Mouse (Mus musculus) midbrain, embryonic 13.5 days (tissue): Measurements from ENCODE around the gene Rsf1. TPM values are rescaled to one million over a fixed set of nuclear protein-coding genes. Genes with fewer than 3 reads are reported as not detected.

ENCODE experiments used
- ATAC-seq: fragments of 200-750 bp; cut with Nextera tagmentation; 2 replicates; pipeline ENCODE4 v1.8.0; 2017; ENCODE audit warnings: mild to moderate bottlenecking, moderate TSS enrichment, moderate library complexity
- H3K27ac ChIP-seq: fragments of 300-500 bp; sonication (generic); 2 replicates; pipeline ENCODE4 v1.5.1; 2015; ENCODE audit warnings: inconsistent platforms, mild to moderate bottlenecking, moderate library complexity
- H3K27me3 ChIP-seq: fragments of 300-500 bp; sonication (generic); 2 replicates; pipeline ENCODE4 v1.6.1; 2015; ENCODE audit warnings: mild to moderate bottlenecking, inconsistent platforms
- H3K36me3 ChIP-seq: fragments of 300-500 bp; sonication (generic); 2 replicates; pipeline ENCODE4 v1.6.1; 2015; ENCODE audit warnings: mild to moderate bottlenecking, inconsistent platforms
- H3K4me1 ChIP-seq: fragments of 300-500 bp; sonication (generic); replicated peaks from 2 replicates; pipeline ENCODE4 v1.6.1; 2015; ENCODE audit warnings: inconsistent platforms
- H3K4me2 ChIP-seq: fragments of 300-500 bp; sonication (generic); replicated peaks from 2 replicates; pipeline ENCODE4 v1.6.1; 2015; ENCODE audit warnings: moderate library complexity, mild to moderate bottlenecking, inconsistent platforms
- H3K4me3 ChIP-seq: fragments of 300-500 bp; sonication (generic); replicated peaks from 2 replicates; pipeline ENCODE4 v1.5.1; 2015; ENCODE audit warnings: mild to moderate bottlenecking, inconsistent platforms
- H3K9ac ChIP-seq: fragments of 300-500 bp; sonication (generic); replicated peaks from 2 replicates; pipeline ENCODE4 v1.6.1; 2015; ENCODE audit warnings: mild to moderate bottlenecking, inconsistent platforms
- H3K9me3 ChIP-seq: fragments of 300-500 bp; sonication (generic); 2 replicates; pipeline ENCODE4 v1.6.1; 2016; ENCODE audit warnings: mild to moderate bottlenecking, inconsistent platforms
- WGBS: fragments of 180-500 bp; shearing (Covaris S2); methylation state at CpG from one replicate; pipeline ENCODE4 v1.1.7; 2015; 5-methylcytosine and 5-hydroxymethylcytosine counted together
- polyA plus RNA-seq: library from polyadenylated mRNA; unstranded; fragments of >200 nt; fragmentation: Nextera tagmentation; extraction: Ambion mirVana; gene quantifications from 2 replicates; pipeline ENCODE4 v1.2.1, GENCODE M21; 2015

The Rsf1 gene
- polyA plus RNA-seq, 1 experiment from 2014 or later, result 35.6 TPM

DNA sequence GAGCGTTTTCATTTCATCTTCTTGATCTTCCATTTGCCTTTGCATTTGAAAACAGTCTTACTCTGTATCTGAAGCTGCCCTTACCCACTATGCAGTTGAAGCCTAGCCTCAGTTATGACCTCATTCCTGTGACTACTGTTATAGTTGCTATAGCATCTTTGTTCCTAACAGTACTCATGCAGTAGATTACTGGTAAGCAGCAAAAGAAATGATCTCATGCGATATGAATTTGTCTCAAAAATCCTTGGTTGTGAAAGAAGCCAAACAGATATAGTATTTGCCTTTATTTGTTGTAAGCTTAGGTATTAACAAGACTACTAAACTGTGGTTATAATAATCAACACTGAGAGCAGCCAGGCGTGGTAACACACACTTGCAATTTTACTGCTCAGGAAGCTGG is 65.4 kb downstream of the Rsf1 start:
- no peaks in the 10 kb centered on the region for H3K36me3 ChIP-seq
- no peak for ATAC-seq
- no peaks in the 10 kb centered on the region for H3K27me3 ChIP-seq
- no peaks in the 10 kb centered on the region for H3K9me3 ChIP-seq
- no peak overlapping the region for H3K9ac ChIP-seq
- H3K4me2 ChIP-seq, result no peak overlapping the region
- H3K4me3 ChIP-seq, result no peak overlapping the region
- 91% methylated on average over 3 of the region's 3 CpGs for WGBS
- H3K4me1 ChIP-seq, result 0 out of 2 replicates have a peak, but pooled peaks cover 11% of the 10 kb centered on the region
- no peak overlapping the region for H3K27ac ChIP-seq

DNA sequence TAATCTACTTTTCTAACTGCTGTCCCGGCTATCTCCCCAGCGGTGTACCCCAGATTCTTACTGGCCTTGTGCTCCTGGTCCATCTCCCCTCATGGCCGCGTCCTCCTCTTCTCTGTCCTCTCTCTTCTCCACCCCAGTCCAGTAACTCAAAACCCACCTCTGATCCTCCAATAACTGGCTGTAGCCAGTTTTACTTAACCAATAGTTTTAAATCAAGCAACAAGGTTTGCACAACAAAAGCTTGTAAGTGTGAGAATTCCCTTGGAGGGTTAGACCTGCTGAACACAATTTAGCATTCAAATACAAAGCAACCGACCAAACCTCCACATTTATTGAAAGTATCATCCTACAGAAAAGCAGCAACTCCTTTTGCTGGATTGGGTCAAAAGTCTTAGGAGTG is 68.0 kb downstream of the Rsf1 start:
- Histone ChIP-seq H3K4me3 (no peak overlapping the region), H3K4me2 (no peak overlapping the region), H3K27me3 (no peaks in the 10 kb centered on the region), H3K27ac (no peak overlapping the region), H3K9me3 (no peaks in the 10 kb centered on the region), H3K4me1 (no peaks in the 10 kb centered on the region), H3K9ac (no peak overlapping the region), H3K36me3 (no peaks in the 10 kb centered on the region)
- 88% methylated on average over 5 of the region's 5 CpGs for WGBS
- ATAC-seq, result no peak

DNA sequence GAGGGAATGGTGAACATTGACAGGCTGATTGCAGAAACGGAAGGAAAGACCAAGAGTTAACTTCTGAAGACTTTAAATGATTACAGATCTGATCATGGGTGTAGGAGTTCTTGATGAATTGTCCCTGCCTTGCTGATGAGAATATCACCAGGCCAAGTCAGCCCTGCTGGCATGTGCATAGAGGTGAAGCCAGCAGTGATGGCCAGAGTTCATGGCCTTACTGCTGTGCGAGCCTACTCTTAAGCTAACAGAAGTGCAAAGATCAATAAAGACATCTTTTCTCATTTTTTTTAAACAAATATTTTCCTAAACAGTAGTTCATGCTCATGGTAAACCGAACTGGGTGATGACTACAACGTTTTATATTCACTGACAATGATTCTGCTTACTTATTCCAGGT is 71.0 kb downstream of the Rsf1 start:
- H3K4me3 ChIP-seq, result no peak overlapping the region
- H3K27me3 ChIP-seq, result no peaks in the 10 kb centered on the region
- H3K9ac ChIP-seq, result no peak overlapping the region
- H3K4me1 ChIP-seq, result no peaks in the 10 kb centered on the region
- no peak for ATAC-seq
- no peak overlapping the region for H3K4me2 ChIP-seq
- H3K36me3 ChIP-seq, result peaks cover 13% of the 10 kb centered on the region
- H3K27ac ChIP-seq, result no peak overlapping the region
- no peaks in the 10 kb centered on the region for H3K9me3 ChIP-seq
- 90% methylated on average over 4 of the region's 4 CpGs for WGBS

- no peaks in the 10 kb centered on the region for H3K27me3 ChIP-seq
- H3K27ac ChIP-seq, result no peak overlapping the region
- peaks cover 28% of the 10 kb centered on the region for H3K36me3 ChIP-seq
- no peaks in the 10 kb centered on the region for H3K4me1 ChIP-seq
- no peak overlapping the region for H3K9ac ChIP-seq
- 93% methylated on average over 6 of the region's 6 CpGs for WGBS
- ATAC-seq, result no peak
- H3K9me3 ChIP-seq, result no peaks in the 10 kb centered on the region
- no peak overlapping the region for H3K4me2 ChIP-seq
- H3K4me3 ChIP-seq, result no peak overlapping the region
These were observed 76.5 kb downstream of the Rsf1 start for GRCm38 (mm10) chr7:97656144-97656543.

DNA sequence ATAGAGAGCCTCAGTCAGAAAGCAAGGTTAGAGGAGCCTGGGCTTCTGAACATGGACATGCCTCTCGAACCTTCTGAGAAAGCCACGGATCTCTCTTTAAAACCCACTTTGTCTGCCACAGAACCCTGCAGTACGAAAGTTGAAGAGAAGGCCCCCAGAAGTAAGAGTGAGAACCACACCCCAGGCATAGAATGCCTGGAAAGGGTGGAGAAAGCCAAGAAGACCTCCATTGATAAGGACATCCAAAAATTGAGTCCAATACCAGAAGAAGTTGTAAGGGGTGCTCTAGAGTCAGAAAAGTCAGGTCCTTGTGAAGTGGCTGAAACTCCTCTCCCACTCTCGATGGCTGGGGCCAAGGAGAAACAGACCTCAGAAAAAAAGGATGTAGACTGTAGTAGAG is 81.9 kb downstream of the Rsf1 start:
- H3K4me2 ChIP-seq, result no peak overlapping the region
- H3K27me3 ChIP-seq, result no peaks in the 10 kb centered on the region
- no peaks in the 10 kb centered on the region for H3K9me3 ChIP-seq
- H3K4me3 ChIP-seq, result no peak overlapping the region
- H3K27ac ChIP-seq, result no peak overlapping the region
- H3K4me1 ChIP-seq, result no peaks in the 10 kb centered on the region
- WGBS, result 95% methylated on average over 4 of the region's 4 CpGs
- ATAC-seq, result no peak
- H3K36me3 ChIP-seq, result peaks cover 45% of the 10 kb centered on the region
- no peak overlapping the region for H3K9ac ChIP-seq

DNA sequence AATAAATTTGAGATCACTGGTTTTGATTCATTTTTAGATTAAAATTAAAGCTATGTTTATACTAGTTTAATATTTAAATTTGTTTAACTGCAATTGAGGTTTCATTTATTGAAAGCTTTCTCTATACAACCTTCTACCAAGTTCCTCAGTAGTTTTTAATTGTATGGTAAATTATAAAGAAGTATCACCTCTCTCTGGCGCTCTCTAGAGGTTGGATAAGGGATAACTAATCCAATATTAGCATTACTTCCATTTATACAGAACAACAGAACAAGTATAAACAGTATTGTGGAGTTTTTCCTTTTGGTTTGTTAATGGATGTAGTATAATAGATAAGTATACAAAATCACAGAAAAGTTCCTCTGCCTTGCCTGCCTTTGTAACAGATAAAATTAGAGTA is 99.5 kb downstream of the Rsf1 start:
- Histone ChIP-seq H3K4me2 (no peak overlapping the region), H3K36me3 (peaks cover 59% of the 10 kb centered on the region), H3K9ac (no peak overlapping the region), H3K27ac (no peak overlapping the region), H3K27me3 (no peaks in the 10 kb centered on the region), H3K9me3 (no peaks in the 10 kb centered on the region), H3K4me3 (no peak overlapping the region), H3K4me1 (no peaks in the 10 kb centered on the region)
- no peak for ATAC-seq
- 17% methylated on average over 1 of the region's 1 CpGs for WGBS

GRCm38 (mm10) chr7:97687831-97688230 is 108.1 kb downstream of the Rsf1 start:
- WGBS, result 94% methylated on average over 2 of the region's 2 CpGs
- ATAC-seq, result no peak
- Histone ChIP-seq H3K36me3 (peaks cover 34% of the 10 kb centered on the region), H3K27ac (no peak overlapping the region), H3K4me1 (no peaks in the 10 kb centered on the region), H3K27me3 (no peaks in the 10 kb centered on the region), H3K9ac (no peak overlapping the region), H3K4me3 (no peak overlapping the region), H3K9me3 (no peaks in the 10 kb centered on the region), H3K4me2 (no peak overlapping the region)

GRCm38 (mm10) chr7:97695441-97695840 is 115.8 kb downstream of the Rsf1 start:
- 100% methylated on average over 1 of the region's 1 CpGs for WGBS
- peaks cover 19% of the 10 kb centered on the region for H3K36me3 ChIP-seq
- H3K4me1 ChIP-seq, result peaks cover 25% of the 10 kb centered on the region
- H3K9ac ChIP-seq, result no peak overlapping the region
- H3K4me3 ChIP-seq, result 0 out of 2 replicates have a peak overlapping the region, but pooled peaks have one; percentile 99
- no peak overlapping the region for H3K27ac ChIP-seq
- H3K4me2 ChIP-seq, result peak overlapping the region; percentile 89
- H3K27me3 ChIP-seq, result no peaks in the 10 kb centered on the region
- ATAC-seq, result no peak
- H3K9me3 ChIP-seq, result peaks cover 8% of the 10 kb centered on the region; the same call in 1 of the 2 replicates

- Histone ChIP-seq H3K4me3 (peak overlapping the region; percentile 99), H3K4me1 (peaks cover 25% of the 10 kb centered on the region), H3K36me3 (peaks cover 19% of the 10 kb centered on the region), H3K27me3 (no peaks in the 10 kb centered on the region), H3K27ac (peak overlapping the region; percentile 86), H3K9me3 (peaks cover 8% of the 10 kb centered on the region; the same call in 1 of the 2 replicates), H3K4me2 (peak overlapping the region; percentile 89), H3K9ac (peak overlapping the region; percentile 94)
- 39% methylated on average over 19 of the region's 19 CpGs for WGBS
- peak; percentile 85 for ATAC-seq
These were observed 116.4 kb downstream of the Rsf1 start for GRCm38 (mm10) chr7:97696133-97696505.

DNA sequence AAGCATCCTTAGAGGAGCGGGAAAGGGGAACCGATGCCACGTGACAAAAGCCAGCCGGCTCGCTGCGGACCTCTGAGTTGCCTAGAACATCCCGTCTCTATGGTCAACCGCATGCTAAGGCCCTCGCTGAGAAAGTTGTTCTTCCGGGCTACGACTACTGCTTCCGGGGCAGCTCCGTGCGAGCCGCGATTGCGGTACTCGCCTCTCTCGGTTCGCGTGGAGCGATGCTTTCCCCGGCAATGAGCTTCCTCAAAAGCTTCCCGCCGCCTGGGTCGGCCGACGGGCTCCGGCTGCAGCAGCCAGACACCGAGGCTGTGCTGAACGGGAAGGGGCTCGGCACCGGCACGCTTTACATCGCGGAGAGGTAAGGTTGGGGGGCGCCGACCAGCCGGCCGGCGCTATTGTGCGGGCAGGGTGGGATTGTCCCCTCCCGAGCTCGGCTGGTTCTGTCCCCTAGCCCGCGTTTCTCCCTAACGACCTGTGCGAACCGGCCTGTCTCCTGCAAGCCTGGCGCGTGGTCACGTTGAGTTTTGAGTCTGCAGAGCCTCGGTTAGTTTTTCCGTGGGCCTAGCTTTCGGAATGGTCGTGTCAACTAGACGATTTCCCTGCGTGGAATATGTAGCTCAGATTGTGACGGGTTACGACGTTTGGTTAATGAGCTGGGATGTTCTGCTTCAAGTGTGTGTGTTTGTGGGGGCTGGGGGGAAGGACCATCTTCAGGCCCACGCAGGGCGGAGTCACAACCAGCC is 117.0 kb downstream of the Rsf1 start, which contains the start of gene Clns1a:
TSS of gene Clns1a (plus strand) at position 129 of the 749 bp plus-strand sequence.
- H3K4me3 ChIP-seq, result peak within 1 kb of the TSS; percentile 99
- under 1% methylated on average over 63 of the region's 63 CpGs for WGBS

DNA sequence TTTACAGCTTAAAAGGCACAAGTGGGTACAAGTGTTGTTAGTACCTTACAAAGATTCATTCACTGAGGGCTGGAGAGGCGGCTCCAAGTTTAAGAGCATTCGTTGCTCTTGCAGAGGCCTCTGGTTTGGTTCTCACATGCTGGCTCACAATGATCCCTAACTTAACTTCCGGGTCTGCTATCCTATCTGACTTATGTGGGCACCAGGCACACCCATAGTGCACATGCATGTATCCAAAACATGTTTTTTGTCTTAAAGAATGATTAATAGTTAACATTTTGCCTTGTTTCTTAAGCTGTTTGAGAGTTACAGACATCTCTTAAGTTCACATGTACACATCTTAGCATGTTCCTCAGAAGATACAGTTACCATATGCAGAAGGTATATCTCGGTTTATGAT is 120.5 kb downstream of the Rsf1 start:
- 95% methylated on average over 4 of the region's 4 CpGs for WGBS
- peaks cover 19% of the 10 kb centered on the region for H3K36me3 ChIP-seq
- H3K27ac ChIP-seq, result no peak overlapping the region
- H3K4me3 ChIP-seq, result no peak overlapping the region
- peaks cover 25% of the 10 kb centered on the region for H3K4me1 ChIP-seq
- no peak overlapping the region for H3K9ac ChIP-seq
- H3K27me3 ChIP-seq, result no peaks in the 10 kb centered on the region
- peaks cover 8% of the 10 kb centered on the region; the same call in 1 of the 2 replicates for H3K9me3 ChIP-seq
- H3K4me2 ChIP-seq, result no peak overlapping the region
- no peak for ATAC-seq

More for the DNA sequence above, 117.0 kb downstream of the Rsf1 start, which contains the start of gene Clns1a:
- Histone ChIP-seq H3K9me3 (peaks cover 8% of the 10 kb centered on the region; the same call in 1 of the 2 replicates), H3K4me1 (peaks cover 25% of the 10 kb centered on the region), H3K27ac (peak within 1 kb of the TSS; percentile 86), H3K27me3 (no peaks in the 10 kb centered on the region), H3K9ac (peak within 1 kb of the TSS; percentile 94), H3K36me3 (peaks cover 19% of the 10 kb centered on the region), H3K4me2 (peak within 1 kb of the TSS; percentile 89)
- ATAC-seq, result peak; percentile 99

DNA sequence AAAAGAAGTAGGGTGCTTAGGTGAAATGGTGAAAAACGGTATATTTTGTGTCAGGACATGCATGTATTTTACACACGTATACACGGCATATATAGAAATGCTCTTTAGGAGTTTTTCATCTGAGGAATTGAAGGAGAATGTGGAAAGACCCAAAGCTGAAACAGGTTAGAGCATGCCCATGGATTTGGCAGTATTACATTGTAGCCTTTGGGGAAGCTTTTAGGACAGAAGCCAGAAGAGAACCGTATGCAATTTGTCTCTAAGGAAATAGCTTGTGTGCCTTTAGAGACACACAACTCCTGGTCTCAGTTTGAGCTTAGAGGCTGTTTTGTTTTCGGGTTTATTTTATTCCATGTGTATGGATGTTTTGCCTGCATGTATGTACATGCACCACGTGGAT is 121.4 kb downstream of the Rsf1 start:
- no peak for ATAC-seq
- WGBS, result 91% methylated on average over 6 of the region's 6 CpGs
- Histone ChIP-seq H3K9ac (no peak overlapping the region), H3K9me3 (peaks cover 8% of the 10 kb centered on the region; the same call in 1 of the 2 replicates), H3K36me3 (peaks cover 19% of the 10 kb centered on the region), H3K4me1 (peaks cover 15% of the 10 kb centered on the region), H3K4me3 (no peak overlapping the region), H3K4me2 (no peak overlapping the region), H3K27me3 (no peaks in the 10 kb centered on the region), H3K27ac (no peak overlapping the region)
